Mouse (Mus musculus): ENCODE data around the gene BC025920. TPM values are rescaled to one million over a fixed set of nuclear protein-coding genes. Genes with fewer than 3 reads are reported as not detected.
"Not testable (repeated sequence)": the region's sequence is repeated elsewhere in the genome, so short reads cannot be mapped to it uniquely, and the experiment has no call there.

Gene BC025920
- polyA plus RNA-seq, 1 experiment from 2014 or later = 1.2 TPM

- H3K4me3 ChIP-seq (ENCODE audit: low read depth, low read length); H3K36me3 ChIP-seq (ENCODE audit: control insufficient read depth, insufficient read depth, low read length); H3K27me3 ChIP-seq (ENCODE audit: control insufficient read depth, insufficient read depth, low read length); H3K4me2 ChIP-seq (replicated peaks; ENCODE audit: low read depth, low read length); H3K4me1 ChIP-seq (replicated peaks; ENCODE audit: control insufficient read depth, insufficient read depth, low read length); DNase-seq (ENCODE audit: low spot score); H3K9ac ChIP-seq (ENCODE audit: low read depth, low read length); ATAC-seq (ENCODE audit: low FRiP score); H3K27ac ChIP-seq (ENCODE audit: low read depth, low read length); H3K9me3 ChIP-seq (ENCODE audit: control insufficient read depth, low read length): not testable (repeated sequence)
- 59% methylated on average over 4 of the region's 4 CpGs for WGBS
These were observed 34.8 kb downstream of the BC025920 start for GRCm38 (mm10) chr10:81640825-81641224.

- DNase-seq (ENCODE audit: low spot score) = no peak
- Histone ChIP-seq H3K27me3 (ENCODE audit: control insufficient read depth, insufficient read depth, low read length) (no peaks in the 10 kb centered on the region), H3K27ac (ENCODE audit: low read depth, low read length) (no peak overlapping the region), H3K36me3 (ENCODE audit: control insufficient read depth, insufficient read depth, low read length) (no peaks in the 10 kb centered on the region), H3K9ac (ENCODE audit: low read depth, low read length) (no peak overlapping the region), H3K4me3 (ENCODE audit: low read depth, low read length) (no peak overlapping the region), H3K4me2 (replicated peaks; ENCODE audit: low read depth, low read length) (no peak overlapping the region), H3K4me1 (replicated peaks; ENCODE audit: control insufficient read depth, insufficient read depth, low read length) (peaks cover 8% of the 10 kb centered on the region), H3K9me3 (ENCODE audit: control insufficient read depth, low read length) (no peaks in the 10 kb centered on the region)
- no peak for ATAC-seq (ENCODE audit: low FRiP score)
- 88% methylated on average over 2 of the region's 2 CpGs for WGBS
These were observed 35.5 kb downstream of the BC025920 start for GRCm38 (mm10) chr10:81641566-81641965.

- Histone ChIP-seq H3K4me3 (ENCODE audit: low read depth, low read length) (no peak overlapping the region), H3K4me1 (replicated peaks; ENCODE audit: control insufficient read depth, insufficient read depth, low read length) (peaks cover 8% of the 10 kb centered on the region), H3K9me3 (ENCODE audit: control insufficient read depth, low read length) (no peaks in the 10 kb centered on the region), H3K27ac (ENCODE audit: low read depth, low read length) (no peak overlapping the region), H3K9ac (ENCODE audit: low read depth, low read length) (peak overlapping the region; percentile 75; the same call in 1 of the 2 replicates), H3K36me3 (ENCODE audit: control insufficient read depth, insufficient read depth, low read length) (no peaks in the 10 kb centered on the region), H3K4me2 (replicated peaks; ENCODE audit: low read depth, low read length) (peak overlapping the region; percentile 69; the same call in 1 of the 2 replicates), H3K27me3 (ENCODE audit: control insufficient read depth, insufficient read depth, low read length) (no peaks in the 10 kb centered on the region)
- ATAC-seq (ENCODE audit: low FRiP score) (no peak), DNase-seq (ENCODE audit: low spot score) (no peak)
- 81% methylated on average over 8 of the region's 8 CpGs for WGBS
These were observed 36.0 kb downstream of the BC025920 start for GRCm38 (mm10) chr10:81641978-81642647.

GRCm38 (mm10) chr10:81642648-81643448 lies 36.8 kb downstream of the BC025920 start:
- Histone ChIP-seq H3K9me3 (ENCODE audit: control insufficient read depth, low read length) (no peaks in the 10 kb centered on the region), H3K9ac (ENCODE audit: low read depth, low read length) (peak overlapping the region; percentile 75), H3K27me3 (ENCODE audit: control insufficient read depth, insufficient read depth, low read length) (no peaks in the 10 kb centered on the region), H3K4me3 (ENCODE audit: low read depth, low read length) (peak overlapping the region; percentile 52), H3K27ac (ENCODE audit: low read depth, low read length) (peak overlapping the region; percentile 91), H3K36me3 (ENCODE audit: control insufficient read depth, insufficient read depth, low read length) (no peaks in the 10 kb centered on the region), H3K4me2 (replicated peaks; ENCODE audit: low read depth, low read length) (peak overlapping the region; percentile 69), H3K4me1 (replicated peaks; ENCODE audit: control insufficient read depth, insufficient read depth, low read length) (peaks cover 8% of the 10 kb centered on the region)
- DNase-seq (ENCODE audit: low spot score) = no peak
- no peak; the same call in none of the 2 replicates for ATAC-seq (ENCODE audit: low FRiP score)
- 27% methylated on average over 22 of the region's 24 CpGs for WGBS

GRCm38 (mm10) chr10:81643449-81644055 lies 37.5 kb downstream of the BC025920 start:
- no peaks in the 10 kb centered on the region for H3K36me3 ChIP-seq (ENCODE audit: control insufficient read depth, insufficient read depth, low read length)
- under 1% methylated on average over 75 of the region's 75 CpGs for WGBS
- peak overlapping the region; percentile 69 for H3K4me2 ChIP-seq (replicated peaks; ENCODE audit: low read depth, low read length)
- ATAC-seq (ENCODE audit: low FRiP score) (peak; percentile 91), DNase-seq (ENCODE audit: low spot score) (peak; percentile 96)
- H3K9me3 ChIP-seq (ENCODE audit: control insufficient read depth, low read length) = no peaks in the 10 kb centered on the region
- H3K27ac ChIP-seq (ENCODE audit: low read depth, low read length) = peak overlapping the region; percentile 91
- H3K9ac ChIP-seq (ENCODE audit: low read depth, low read length) = peak overlapping the region; percentile 75
- H3K27me3 ChIP-seq (ENCODE audit: control insufficient read depth, insufficient read depth, low read length) = no peaks in the 10 kb centered on the region
- H3K4me3 ChIP-seq (ENCODE audit: low read depth, low read length) = peak overlapping the region; percentile 52
- peaks cover 8% of the 10 kb centered on the region for H3K4me1 ChIP-seq (replicated peaks; ENCODE audit: control insufficient read depth, insufficient read depth, low read length)

GRCm38 (mm10) chr10:81644162-81644561 lies 38.1 kb downstream of the BC025920 start:
- H3K27ac ChIP-seq (ENCODE audit: low read depth, low read length) = 0 out of 2 replicates have a peak overlapping the region, but pooled peaks have one; percentile 91
- H3K4me1 ChIP-seq (replicated peaks; ENCODE audit: control insufficient read depth, insufficient read depth, low read length) = peaks cover 8% of the 10 kb centered on the region
- peak overlapping the region; percentile 69 for H3K4me2 ChIP-seq (replicated peaks; ENCODE audit: low read depth, low read length)
- DNase-seq (ENCODE audit: low spot score) (no peak), ATAC-seq (ENCODE audit: low FRiP score) (no peak; the same call in 1 of the 2 replicates)
- peak overlapping the region; percentile 75; the same call in 1 of the 2 replicates for H3K9ac ChIP-seq (ENCODE audit: low read depth, low read length)
- H3K36me3 ChIP-seq (ENCODE audit: control insufficient read depth, insufficient read depth, low read length) = no peaks in the 10 kb centered on the region
- no peaks in the 10 kb centered on the region for H3K27me3 ChIP-seq (ENCODE audit: control insufficient read depth, insufficient read depth, low read length)
- no peaks in the 10 kb centered on the region for H3K9me3 ChIP-seq (ENCODE audit: control insufficient read depth, low read length)
- WGBS = 39% methylated on average over 2 of the region's 2 CpGs
- H3K4me3 ChIP-seq (ENCODE audit: low read depth, low read length) = peak overlapping the region; percentile 52

GRCm38 (mm10) chr10:81644716-81645115 lies 38.6 kb downstream of the BC025920 start:
- Histone ChIP-seq H3K4me1 (replicated peaks; ENCODE audit: control insufficient read depth, insufficient read depth, low read length) (peaks cover 8% of the 10 kb centered on the region), H3K27ac (ENCODE audit: low read depth, low read length) (no peak overlapping the region), H3K9me3 (ENCODE audit: control insufficient read depth, low read length) (no peaks in the 10 kb centered on the region), H3K27me3 (ENCODE audit: control insufficient read depth, insufficient read depth, low read length) (no peaks in the 10 kb centered on the region), H3K9ac (ENCODE audit: low read depth, low read length) (no peak overlapping the region), H3K4me3 (ENCODE audit: low read depth, low read length) (no peak overlapping the region), H3K36me3 (ENCODE audit: control insufficient read depth, insufficient read depth, low read length) (no peaks in the 10 kb centered on the region), H3K4me2 (replicated peaks; ENCODE audit: low read depth, low read length) (no peak overlapping the region)
- WGBS = 92% methylated on average over 18 of the region's 18 CpGs
- DNase-seq (ENCODE audit: low spot score) = no peak
- ATAC-seq (ENCODE audit: low FRiP score) = no peak

- no peak overlapping the region for H3K27ac ChIP-seq (ENCODE audit: low read depth, low read length)
- no peaks in the 10 kb centered on the region for H3K36me3 ChIP-seq (ENCODE audit: control insufficient read depth, insufficient read depth, low read length)
- no peak overlapping the region for H3K4me2 ChIP-seq (replicated peaks; ENCODE audit: low read depth, low read length)
- no peaks in the 10 kb centered on the region for H3K27me3 ChIP-seq (ENCODE audit: control insufficient read depth, insufficient read depth, low read length)
- no peak overlapping the region for H3K4me3 ChIP-seq (ENCODE audit: low read depth, low read length)
- no peak overlapping the region for H3K9ac ChIP-seq (ENCODE audit: low read depth, low read length)
- 90% methylated on average over 4 of the region's 4 CpGs for WGBS
- H3K9me3 ChIP-seq (ENCODE audit: control insufficient read depth, low read length) = no peaks in the 10 kb centered on the region
- ATAC-seq (ENCODE audit: low FRiP score) = no peak
- peaks cover 8% of the 10 kb centered on the region for H3K4me1 ChIP-seq (replicated peaks; ENCODE audit: control insufficient read depth, insufficient read depth, low read length)
- no peak for DNase-seq (ENCODE audit: low spot score)
These were observed 39.3 kb downstream of the BC025920 start for GRCm38 (mm10) chr10:81645391-81645790.

All from hindbrain, embryonic 11.5 days (tissue).